Mouse (Mus musculus): ENCODE measurements around the gene Bmf. TPM values are rescaled to one million over a fixed set of nuclear protein-coding genes. Genes with fewer than 3 reads are reported as not detected.
A peak's percentile ranks its signal among the peaks of the same experiment; 100 is the strongest.

Gene Bmf
- total RNA-seq, 1 experiment from 2014 or later, result 14.4 TPM

DNA sequence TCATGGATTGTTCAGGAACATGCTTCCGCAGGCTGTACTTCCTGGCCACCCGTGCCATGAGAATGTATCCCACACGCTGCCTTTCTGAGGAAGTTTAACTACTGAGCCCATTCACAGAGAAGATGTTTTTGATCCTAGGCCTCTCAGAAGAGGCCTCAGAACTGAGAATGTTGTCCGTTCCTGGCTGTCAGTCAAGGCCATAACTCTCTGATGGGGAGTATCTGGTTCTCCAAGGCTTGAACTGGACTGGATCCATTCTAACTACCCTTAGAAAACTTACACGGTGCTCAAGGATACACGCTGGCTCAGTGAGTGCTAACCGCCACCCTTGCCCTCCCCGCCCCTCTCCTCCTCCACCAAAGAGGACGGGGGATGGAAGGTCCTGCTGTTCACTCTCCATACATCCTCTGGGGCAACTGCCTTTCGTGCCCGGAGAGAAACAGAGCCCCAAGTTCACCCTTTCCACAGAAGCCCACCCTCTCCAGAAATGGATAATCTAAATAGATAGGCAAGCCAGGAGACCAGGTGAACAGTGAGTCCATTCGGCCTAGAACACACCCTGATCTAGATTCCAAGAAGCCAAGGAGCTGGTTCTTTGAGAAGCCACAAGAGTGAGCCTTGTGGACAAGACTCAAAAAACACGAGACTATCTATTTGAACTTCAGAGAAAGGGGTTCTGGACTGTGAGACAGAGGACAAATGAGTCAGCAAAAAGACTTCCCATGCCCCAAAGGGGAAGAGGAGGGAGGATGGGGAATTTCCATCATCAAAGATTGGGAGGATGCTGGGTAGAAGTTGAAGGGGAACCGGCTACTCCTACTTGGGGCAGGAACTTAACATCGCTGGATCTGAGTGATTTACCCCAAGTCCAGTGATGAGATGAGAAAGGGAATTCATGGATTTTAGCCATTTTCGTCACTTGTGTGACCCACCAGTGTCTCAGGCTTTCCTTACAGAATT, 36.8 kb downstream of the Bmf start:
- DNase-seq, result no peak

DNA sequence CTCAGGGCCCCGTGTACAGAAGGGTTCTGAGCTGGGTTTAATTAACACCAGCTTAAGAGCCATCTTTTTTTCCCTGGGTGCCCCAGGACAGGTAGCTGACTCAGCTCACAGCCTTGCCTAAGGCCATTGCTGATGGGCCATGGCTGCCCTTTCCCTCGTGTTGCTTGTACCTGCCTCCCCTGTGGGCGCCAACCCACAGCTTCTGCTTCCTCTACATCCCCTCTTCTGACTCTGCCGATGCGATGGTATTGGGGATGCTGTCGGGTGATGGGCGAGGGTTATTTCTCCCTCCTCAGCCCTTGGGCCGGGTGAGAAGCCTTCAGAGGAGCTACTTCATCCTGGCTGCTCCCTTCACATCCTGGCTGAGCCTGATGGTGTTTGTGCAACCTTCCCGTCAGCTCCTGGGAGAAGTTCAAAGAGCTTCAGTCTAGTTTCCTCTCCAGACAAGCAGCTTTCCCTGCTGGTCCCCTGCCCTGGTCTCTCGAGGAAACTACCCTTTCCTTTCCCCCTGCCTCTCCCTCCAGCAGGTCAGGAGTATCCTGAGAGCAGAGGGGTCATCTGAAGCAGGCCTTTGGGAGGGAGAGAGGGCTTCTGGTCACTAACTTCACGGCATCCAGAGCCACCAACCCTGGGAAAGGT, 37.6 kb downstream of the Bmf start:
- DNase-seq, result peak; percentile 52

DNA sequence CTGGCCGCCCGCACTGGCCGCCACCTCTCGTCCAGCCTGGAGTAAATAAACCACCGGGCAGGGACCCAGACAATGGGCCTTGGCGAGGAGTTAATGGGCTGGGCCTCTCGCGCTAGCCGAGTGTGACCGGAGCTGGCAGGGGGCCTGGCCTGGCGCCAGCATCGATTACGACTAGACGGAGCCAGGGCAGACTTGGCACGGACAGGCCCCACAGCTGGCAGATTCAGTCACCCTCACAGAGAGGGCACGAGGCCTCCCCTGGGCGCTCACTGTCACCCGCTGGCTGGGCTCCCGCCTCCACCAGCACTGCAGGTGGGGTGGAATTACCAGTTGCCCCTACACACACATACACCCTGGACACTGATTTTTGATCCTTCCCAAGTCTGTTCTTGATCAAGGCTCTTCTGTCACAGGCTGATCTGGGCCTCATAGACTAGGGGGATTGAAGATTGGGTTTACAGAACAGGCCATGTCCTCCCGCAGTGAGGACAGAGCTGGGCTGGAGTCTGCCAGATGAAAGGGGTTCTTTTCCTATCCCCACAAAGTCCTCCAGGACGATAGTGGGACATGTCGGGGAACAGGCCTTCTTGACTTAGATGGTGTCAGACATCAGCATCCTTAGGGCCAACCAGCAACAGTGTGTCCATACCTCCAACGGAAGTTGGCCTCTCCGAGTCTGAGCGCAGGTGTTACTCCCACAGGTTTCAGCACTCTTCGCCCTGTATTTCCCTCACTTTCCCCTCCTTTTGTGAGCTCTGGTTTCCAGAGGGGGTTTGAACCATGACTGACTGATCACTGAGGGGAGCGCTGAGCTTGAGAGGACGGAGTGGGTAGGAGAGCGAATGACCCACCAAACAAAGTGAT, 38.8 kb downstream of the Bmf start:
- peak; percentile 98 for DNase-seq

GRCm38 (mm10) chr2:118509688-118510446, 39.6 kb downstream of the Bmf start:
- DNase-seq, result no peak

DNA sequence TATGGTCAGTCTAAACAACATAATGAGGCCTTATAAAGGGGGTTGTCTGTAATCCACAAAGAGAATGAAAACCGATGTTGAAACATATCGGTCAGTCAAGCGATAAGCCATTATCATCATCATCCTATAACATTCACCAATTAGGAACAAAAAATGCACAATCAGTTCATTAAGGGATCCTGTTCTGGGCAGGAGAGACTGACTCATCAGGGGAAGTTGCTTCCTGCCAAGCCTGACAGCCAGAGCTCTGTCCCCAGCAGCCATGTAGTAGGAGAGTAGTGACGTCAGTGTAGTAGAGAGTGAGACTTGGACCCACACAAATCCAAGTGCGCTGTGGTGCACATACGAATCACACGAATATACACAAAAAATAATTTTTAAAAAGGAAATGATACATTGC, 42.4 kb downstream of the Bmf start:
- DNase-seq, result no peak

GRCm38 (mm10) chr2:118500191-118500590, 49.3 kb downstream of the Bmf start:
- DNase-seq, result peak; percentile 61

DNA sequence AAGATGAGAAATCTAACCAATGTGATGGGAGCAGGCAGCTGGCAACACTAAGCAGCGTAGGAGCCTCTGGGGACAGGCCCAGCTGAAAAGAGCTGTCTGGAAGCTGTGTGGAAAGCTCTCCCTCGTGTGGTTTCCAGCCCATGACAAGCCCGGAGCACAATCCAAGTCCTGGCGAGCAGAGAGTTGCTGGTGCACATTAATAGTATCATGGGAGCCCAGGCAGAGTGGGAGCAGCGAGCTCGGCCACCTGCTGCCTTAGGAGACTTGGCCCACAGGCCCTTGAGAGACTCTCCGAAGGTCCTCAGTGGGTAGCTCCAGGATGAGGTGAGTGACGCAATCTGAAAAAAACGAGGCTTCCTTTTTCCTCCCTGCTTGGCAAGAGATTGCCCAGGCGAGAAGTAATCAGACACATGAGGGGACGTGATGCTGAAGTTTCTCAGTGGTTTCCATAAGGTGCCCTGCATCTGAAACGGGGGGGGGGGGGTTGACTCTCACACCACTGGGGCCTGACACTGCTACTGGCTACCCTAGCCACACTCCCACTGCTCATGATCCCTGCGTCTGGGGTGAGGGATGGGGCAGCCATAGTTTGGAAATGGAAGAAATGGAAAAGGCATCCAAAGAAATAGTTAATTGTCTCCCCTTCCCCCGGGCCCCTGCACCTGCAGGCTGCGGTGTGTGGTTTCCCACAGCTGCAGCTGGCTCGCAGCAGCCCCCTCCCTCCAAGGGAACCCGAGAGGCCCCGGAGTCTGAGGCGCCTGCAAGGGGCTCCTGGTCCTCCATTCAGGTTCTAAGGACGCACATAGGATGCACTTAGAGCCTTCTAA, 50.1 kb downstream of the Bmf start:
- peak; percentile 63 for DNase-seq

DNA sequence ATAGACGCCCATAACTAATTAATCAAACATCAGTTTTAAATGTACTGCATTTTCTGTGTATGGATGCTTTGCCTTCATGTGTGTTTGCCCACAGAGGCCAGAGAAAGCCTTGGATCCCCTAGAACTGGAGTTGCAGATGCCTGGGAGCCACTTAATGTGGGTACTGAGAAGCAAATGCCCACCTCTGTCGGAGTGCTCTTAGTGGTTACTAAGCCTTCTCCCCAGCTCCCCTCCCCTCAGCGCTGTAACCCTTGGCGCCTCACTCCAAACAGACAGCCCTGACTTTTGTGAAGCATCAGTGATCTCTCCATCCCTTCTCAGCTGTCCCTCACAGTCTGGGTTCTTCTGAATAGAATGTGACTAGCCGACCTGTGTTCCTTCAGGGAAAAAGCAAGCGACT, 51.0 kb downstream of the Bmf start:
- no peak for DNase-seq

- no peak for DNase-seq
These were observed 51.6 kb downstream of the Bmf start for GRCm38 (mm10) chr2:118497890-118498289.

- DNase-seq, result no peak
These were observed 54.5 kb downstream of the Bmf start for GRCm38 (mm10) chr2:118495024-118495423.

DNA sequence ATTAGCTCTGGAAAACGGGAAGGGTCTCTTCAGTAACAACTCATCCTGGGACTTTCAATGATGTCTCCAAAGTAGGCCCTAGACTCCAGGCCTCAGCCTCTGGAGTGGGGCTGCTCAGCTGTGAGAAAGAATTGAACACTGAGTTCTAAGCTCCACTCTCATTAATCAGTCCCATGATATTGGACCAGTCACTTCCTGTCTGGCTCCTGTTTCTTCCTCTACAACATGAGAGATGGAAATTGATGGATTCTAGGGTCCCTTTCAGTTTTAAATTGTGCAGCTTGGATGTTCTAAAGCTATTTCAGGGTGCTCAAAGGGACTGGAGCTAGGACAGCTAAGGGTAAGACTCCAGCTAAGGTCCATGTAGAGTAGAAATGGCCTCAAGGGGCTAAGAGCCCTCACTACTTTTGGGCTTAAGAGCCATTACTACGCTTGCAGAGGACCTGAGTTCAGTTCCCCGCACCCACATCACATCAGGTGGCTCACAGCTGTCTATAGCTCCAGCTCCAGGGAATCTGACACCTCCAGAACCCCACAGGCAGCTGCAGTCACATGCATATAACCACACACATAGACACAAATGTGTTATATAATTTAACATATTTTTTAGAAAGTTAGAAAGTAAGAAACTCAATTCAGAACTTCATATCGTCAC, 57.6 kb downstream of the Bmf start:
- no peak for DNase-seq

GRCm38 (mm10) chr2:118491281-118491731, 58.2 kb downstream of the Bmf start:
- peak; percentile 67 for DNase-seq

DNA sequence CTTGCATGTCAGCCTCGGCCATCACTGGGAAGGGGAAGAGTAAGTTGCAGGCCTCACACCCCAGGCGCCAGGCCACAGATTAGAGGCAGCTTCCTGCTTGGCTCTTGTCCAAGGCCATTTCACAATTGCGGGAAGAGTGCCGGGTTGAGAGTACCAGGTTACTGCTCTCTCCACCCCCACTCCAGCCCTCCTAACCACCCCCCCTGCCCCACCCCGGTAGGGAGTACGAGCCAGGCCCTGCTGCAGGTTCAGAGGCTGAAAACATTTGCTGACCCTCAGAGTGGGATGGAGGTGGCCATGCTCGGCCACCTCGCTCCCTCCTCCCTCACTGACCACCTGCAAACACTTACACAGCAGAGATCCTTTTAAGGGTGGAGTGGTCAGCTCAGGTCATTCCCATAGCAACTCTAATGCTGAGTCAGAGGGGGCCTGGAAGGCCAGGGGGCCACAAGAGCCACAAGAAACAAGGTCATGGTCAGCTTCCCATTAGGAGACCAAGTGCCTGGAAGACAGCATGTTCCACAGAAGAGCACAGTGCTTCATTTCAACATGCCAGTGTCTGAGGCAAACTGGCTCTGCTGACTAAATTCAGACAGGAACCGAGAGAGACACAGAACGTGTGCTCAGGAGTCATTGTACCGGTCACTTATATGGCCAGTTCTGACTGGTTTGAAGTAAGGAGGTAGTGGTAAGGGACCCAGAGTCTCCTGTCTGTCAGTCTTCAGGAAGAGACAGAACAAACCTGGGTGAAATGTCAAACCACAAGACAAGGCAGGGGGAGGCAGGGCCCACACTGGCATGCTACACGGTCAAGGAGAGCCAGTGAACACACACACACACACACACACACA, 59.0 kb downstream of the Bmf start:
- DNase-seq, result peak; percentile 91

DNA sequence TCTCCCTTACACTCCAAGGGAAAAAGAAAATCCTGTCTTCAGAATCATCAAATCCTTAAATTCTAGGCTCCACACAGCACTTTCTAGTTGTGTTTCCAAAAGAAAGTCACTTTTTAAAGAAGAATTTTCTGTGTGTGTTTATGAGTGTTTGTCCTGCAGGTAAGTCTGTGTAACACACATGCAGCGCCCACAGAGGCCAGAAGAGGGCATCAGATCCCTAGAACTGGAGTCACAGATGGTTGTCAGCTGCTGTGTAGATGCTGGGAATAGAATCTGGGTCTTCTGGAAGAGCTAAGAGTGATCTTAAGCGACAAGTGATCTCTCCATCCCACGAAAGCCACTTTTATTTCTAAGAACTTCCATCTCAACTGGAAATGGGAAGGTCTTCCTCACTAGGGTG, 61.7 kb downstream of the Bmf start:
- peak; percentile 44 for DNase-seq

DNA sequence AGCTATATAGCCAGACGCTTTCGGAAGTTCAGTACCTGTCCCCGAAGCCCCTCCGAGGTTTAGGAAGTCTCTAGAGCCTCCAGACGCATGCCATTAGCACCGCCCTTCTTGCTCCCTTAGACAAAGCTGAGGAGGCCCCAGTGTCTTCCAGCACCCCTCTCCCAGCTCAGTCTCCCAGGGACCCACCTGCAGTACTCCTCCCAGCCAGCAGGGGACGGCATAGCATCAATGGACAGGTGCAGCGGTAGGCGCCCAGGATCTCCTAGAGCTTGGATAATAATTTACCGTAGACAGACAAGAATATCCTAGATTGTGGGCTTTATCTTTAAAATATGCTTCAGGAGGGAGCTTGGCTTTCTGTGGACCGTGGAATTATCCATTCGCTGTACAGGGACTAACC, 62.6 kb downstream of the Bmf start:
- peak; percentile 91 for DNase-seq

DNA sequence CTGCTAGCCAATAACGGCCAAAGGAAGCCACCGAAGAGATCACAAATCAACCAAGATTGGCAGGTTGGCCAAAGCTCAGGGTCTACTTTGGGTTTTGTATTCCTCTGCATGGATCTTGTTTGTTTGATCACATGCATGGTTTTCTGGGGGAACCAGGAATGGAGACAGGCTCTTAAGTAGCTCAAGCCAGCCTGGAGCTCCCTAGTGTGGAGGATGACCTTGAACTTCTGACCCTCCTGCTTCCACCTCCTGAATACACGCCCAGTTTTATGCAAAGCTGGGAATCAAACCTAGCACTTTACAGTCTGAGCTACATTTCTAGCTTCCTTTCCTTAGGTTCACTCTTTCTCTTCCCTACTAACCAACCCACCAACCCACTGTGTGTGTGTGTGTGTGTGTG, 64.1 kb downstream of the Bmf start:
- no peak for DNase-seq

DNA sequence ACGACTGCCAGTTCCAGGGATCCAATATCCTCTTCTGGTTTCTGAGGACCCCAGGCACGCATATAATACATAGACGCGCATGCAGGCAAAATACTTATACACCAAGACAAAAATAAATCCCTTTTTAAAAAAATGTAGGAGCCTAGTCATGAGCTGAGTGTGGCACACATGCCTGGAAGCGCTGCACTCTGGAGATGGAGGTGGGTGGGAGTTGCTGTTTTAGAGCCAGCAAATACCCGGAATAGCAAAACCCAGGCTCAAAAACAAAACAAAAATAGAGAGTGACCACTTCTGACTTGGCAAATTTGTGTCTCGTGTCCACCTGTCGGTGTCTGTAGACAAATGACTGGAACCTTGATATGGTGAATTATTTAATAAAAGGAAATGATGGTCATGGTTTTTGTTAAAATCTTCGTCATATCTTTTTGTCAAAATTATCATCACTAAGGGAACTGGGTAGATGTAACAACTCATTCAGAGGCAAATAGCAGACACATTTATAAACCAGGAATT, 65.0 kb downstream of the Bmf start:
- no peak for DNase-seq

- no peak for DNase-seq
These were observed 66.5 kb downstream of the Bmf start for GRCm38 (mm10) chr2:118483032-118483431.

GRCm38 (mm10) chr2:118480886-118481285, 68.6 kb downstream of the Bmf start:
- no peak for DNase-seq

Data from adrenal gland, postnatal 14 days (tissue).